Mouse (Mus musculus) embryonic fibroblast, embryonic 13.5 days (primary cell): ENCODE measurements around the gene Polr3h.

Experiments used
- CTCF ChIP-seq: IDR thresholded peaks from 2 replicates; pipeline ENCODE4 v1.5.1; 2011; ENCODE audit warnings: mild to moderate bottlenecking, control low read depth, low read length, moderate library complexity, borderline replicate concordance; ENCODE audit not compliant: insufficient read depth
- POLR2A ChIP-seq: IDR thresholded peaks from 2 replicates; pipeline ENCODE4 v1.6.1; 2011; ENCODE audit warnings: low read depth, mild to moderate bottlenecking, control low read depth, low read length, moderate library complexity

GRCm38 (mm10) chr15:81955414-81955813, 29.4 kb upstream of the Polr3h start:
- TF ChIP-seq POLR2A (no peak), CTCF (no peak)
